Mouse (Mus musculus): ENCODE data around the gene Nr1d1.
A peak's percentile ranks its signal among the peaks of the same experiment; 100 is the strongest.

Gene Nr1d1

DNA sequence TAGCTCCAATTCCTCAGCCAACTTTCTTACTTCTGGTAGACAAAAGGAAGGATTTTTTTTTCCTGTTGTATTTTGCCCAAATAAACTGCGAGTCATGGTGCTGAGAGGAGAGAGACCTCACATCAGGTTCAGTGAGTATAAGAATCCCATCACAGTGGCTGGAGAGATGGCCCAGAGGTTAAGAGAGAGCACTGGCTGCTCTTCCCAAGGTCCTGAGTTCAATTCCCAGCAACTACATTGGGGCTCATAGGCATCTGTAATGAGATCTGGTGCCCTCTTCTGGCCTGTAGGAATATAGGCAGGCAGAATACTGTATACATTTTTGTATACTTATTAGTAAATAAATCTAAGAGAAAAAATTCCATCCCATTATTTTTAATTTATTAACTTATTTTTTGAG is 12.6 kb upstream of the Nr1d1 start:
- no peak for DNase-seq

DNA sequence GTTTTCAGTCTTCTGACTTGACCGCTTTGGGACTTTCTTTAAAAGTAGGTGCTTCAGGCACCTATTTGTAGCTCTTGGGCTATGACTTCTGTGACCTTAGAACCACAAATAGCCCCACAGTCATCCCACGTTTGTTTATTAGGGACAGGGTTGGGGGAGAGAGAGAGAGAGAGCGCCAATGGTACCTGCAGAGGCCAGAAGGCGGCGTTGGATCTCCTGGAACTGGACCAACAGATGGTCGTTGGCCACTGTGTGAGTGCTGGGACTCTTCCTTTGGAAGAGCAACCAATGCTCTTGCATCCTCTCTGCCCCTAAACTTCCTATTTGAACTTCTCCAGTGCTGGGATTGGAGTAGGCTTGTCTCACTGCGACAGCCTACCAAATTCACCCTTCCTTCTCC is 12.1 kb upstream of the Nr1d1 start:
- peak in 1 of 2 experiments; percentile 55 for DNase-seq

DNA sequence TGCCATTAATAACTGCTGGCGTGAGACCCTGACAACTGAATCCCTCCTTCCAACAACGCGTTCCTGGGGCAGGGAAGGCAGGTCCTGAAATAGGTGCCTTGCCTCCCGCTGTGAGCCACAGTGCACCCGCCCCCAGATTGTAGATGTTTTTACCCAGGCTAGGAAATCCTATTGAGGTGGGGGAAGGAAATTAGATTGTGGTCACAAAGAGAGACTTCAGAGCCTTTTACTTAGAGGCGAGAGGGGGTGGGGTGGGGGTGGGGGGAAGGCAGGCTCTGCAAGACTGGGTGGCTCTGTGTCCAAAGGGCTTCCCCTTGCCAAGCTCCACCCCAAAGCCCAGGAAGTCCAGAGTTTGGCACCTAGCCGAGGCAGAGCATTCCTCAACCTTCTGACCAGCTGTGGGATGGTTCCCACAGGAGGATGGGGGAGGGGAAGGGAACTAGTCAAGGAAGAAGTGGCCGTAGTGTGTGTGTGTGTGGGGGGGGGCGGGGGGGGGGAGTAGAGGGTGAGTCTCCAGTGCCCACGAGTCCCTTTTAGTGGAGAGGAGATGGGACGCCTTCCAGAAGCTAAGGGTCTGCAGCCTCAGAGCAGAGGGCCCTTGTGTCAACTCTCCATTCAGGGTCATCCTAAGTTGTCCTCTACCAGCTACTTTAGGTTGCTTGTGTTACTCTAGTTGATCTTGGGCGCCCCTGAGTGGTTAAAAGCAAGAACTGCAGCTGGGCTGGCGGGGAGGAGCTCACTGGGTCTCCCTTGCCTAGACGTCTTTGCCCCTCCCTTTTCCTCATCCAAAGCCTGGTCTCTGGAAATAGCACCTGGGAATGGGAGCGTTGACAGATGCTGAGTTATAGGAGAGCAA is 11.5 kb upstream of the Nr1d1 start:
- peak; percentile 95 to 96 for DNase-seq

DNA sequence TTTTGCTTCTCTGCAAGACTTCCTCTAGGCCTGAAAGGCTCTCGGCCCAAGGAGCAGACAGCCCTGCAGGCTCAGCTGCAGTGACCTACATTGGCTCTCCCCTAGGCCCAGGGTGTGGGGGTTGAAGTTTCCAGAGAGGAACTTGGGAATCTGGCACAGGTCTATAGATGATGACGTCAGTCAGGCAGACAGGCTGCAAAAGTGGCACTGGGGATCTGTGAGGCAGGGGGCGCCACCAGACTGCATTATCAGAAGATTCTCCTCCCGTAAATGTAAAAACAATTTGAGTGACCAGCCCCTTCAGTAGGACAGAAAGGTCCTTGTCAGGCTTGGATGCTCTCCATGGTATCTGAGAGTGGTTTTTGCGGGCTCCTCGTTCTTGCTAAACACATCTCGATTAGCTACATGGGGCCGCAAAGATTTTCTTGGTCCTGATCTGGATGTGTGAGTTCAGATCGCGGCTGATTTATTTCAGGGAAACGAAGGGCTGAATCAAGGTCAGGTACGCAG is 10.7 kb upstream of the Nr1d1 start:
- DNase-seq, result peak; percentile 79 to 85

DNA sequence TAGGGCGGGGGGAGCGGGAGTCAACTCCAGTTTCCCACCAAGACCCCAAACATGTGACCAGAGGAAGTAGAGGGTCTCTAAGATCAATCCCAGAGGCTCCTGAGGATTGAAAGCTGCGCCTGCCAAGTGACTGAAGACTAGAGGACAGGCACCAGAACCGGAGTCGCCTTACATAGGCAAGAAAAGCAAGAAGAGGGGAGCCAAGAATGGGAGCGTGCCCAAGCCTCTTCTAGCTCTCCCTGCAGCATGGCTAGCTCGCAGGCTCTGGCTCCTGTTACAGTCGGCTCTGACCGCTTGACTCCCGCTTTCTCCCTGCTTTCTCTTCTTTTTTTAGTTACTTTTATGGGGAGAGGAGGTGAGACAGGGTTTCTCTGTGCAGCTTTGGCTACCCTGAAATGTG is 10.1 kb upstream of the Nr1d1 start:
- DNase-seq, result peak in 1 of 2 experiments; percentile 56

DNA sequence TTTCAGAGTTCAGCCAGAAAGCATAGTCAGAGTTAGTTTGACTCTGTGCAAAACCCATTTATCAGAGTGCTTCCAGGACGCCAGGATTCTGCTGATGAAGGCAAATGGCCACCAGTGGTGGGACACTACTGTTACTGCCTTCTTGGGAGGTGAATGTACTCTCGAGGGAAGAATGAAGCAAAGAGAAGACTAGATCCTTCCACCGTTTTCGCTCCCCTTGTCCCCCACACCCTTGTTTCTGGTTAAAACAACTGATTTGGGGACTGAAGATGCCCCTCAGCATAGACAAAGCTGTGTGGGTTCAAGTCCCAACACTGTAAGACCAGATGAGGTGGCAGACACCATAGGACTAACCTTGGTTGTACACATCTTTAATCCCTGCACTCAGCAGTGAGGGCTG is 9.0 kb upstream of the Nr1d1 start:
- DNase-seq, result no peak

DNA sequence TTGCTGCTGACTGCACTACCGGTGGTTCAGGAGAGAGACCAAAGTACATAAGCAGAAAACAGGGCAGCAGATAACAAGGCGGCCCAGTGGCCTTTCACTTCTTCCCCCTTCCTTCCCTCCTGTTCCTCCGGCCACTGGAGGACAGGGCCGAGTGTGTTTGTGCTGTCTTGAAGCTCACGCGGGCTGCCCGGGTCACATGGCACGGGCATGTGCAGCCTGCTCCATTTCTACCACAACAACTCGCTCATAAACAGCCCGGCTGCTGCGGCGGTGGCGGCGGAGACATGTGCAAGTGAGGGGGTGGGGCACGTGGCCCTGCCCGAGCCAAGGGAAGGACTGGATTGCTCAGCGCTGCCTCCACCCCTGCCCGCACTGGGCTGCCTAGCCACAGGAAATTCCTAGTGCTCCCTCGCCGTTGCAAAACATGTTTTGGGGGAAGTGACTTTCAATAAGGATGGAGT is 8.1 kb upstream of the Nr1d1 start:
- peak; percentile 97 to 98 for DNase-seq

DNA sequence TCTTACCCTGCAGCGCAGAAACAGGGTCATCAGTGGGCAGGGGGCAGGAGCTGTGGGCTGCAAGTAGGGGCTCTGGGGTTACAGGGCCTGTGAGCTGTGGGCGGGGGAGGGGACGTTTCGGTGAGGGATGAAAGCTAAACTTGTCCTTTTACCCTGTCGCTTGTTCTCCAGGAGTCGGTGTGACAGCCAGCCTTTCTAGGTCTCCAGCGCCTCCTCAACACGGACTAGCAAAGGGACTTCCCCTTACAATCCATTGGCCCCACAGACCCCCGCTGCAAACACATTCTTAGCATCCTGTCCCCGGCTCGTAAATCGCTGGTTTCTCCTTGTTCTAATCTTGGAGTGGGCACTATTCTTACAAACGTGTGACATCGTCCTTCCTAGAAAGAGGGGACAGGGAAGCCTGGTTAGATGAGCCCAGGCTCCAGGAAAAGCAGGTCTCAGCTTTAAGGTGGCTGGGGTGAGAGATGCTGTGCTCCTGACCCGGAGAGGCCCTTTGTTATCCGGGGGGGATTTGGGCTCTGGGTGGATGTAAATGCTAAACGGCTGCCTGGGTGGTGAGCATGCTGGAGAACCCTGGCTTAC is 7.6 kb upstream of the Nr1d1 start:
- DNase-seq, result peak; percentile 65 to 71

DNA sequence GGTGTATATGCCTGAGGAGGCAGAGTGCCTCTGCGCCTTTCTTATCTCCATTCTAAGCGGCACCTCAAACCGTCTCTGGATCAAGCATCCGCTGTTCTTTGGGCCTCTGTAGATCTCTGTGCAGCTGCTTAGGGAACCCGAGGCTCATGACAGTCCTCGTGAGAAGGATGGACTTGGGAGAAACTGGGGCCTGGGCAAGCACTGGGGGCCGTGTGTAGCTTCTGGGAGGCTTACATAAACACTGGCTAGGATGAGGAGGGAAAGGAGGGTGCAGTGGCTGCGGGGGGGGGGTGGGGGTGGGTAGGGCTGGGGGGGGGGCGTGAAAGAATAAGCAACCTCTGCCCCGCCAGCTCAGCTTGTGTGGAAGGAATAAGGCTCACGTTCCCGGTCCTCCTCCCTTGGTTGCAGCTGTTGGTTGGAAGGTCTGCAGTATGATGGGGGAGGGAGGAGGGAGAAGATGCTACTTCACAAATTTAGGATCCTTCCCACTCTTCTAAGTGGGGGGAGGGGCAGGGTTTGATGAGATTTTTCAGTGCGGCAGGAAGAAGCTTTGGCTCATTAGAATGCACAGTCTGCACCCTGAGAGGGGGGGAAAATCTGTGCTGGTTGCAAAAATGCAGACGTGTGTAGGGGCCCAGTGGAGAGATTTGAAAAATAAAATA is 6.8 kb upstream of the Nr1d1 start:
- peak; percentile 46 to 60 for DNase-seq

DNA sequence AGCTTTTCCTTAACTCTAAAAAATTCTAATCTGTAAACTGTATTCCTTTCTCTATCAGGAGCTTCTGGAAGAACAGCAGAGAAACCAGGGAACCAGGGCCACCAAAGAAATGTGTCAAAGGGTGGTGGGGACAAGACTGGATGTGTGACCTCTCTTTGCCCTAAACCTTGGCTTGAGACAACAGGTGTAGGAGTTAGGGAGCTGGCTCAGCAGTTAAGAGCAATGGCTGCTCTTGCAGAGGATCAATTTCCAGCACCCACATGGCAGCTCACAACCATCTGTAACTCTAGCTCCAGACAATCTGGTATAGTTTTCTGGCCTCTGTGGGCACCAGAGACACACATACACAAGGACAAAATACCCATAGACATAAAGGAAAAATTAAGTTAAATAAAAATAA is 2.8 kb upstream of the Nr1d1 start:
- DNase-seq, result no peak

DNA sequence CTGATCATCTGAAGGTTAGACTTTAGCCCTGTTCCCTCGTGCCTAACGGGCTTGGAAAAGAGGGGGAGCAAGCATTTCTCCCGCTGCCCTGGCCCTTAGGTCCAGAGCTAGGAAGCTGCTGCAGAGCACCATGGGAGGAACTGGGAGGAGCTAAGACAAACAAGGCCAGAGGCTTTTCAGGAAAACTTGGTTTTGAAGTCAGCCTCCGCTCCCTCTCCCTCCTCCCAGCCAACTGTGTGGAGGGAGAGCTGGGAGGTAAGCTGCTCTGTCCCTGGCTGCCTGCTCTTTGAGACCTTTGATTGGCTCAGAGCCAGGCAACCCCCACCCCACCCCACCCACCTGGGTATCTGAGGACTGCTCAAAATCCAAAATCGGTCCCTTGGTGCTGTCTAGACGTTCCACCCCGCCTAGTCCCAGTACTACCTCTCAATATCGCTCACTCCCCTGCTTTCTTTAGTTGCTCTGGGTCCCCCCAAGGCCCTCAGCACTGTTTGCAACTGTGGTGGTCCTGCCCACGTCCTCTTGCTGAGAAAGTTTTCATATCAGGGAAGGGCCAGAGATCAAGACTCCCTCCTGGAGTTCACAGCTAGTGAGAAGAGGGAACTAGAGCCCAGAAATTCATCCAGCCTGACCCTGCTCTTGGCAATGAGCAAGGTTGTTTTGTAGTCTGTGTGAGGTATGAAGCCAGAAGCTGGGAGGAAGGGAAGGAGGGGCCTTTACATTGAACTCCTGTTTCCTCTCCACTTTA is 1.9 kb upstream of the Nr1d1 start:
- peak in 1 of 2 experiments; percentile 35 for DNase-seq

DNA sequence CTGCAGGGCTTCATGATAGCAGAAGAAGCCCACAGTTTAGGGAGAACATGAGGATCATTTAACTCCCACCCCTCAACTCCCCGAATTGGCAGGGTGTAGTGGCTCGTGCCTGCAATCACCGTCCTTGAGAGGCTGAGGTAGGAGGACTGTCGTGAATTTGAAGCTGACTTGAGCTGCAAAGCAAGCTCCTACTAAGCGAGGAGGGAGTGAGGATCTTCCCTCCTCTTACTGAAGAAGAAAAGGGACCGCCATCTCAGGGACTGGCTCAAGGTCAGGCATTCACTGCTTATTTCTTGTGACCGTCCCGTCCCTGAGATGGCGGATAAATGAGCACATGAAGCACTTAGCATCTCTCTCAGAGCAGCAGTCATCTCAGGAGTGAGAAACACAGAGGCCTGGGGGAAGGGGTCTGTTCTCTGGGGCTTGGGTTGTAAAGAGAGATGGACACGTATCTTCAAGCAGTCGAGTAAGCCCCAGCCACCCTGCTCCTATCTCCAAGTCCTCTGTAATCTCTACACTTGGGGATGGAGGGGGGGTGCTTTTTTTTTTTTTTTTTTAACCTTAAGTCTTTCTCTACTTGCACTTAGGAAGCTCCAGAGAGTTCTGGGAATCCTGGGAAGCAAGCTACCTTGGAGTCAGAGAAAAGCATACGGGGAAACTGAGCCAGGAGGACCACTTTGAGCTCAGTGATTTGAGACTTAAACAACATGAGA is 1.1 kb upstream of the Nr1d1 start:
- no peak for DNase-seq

DNA sequence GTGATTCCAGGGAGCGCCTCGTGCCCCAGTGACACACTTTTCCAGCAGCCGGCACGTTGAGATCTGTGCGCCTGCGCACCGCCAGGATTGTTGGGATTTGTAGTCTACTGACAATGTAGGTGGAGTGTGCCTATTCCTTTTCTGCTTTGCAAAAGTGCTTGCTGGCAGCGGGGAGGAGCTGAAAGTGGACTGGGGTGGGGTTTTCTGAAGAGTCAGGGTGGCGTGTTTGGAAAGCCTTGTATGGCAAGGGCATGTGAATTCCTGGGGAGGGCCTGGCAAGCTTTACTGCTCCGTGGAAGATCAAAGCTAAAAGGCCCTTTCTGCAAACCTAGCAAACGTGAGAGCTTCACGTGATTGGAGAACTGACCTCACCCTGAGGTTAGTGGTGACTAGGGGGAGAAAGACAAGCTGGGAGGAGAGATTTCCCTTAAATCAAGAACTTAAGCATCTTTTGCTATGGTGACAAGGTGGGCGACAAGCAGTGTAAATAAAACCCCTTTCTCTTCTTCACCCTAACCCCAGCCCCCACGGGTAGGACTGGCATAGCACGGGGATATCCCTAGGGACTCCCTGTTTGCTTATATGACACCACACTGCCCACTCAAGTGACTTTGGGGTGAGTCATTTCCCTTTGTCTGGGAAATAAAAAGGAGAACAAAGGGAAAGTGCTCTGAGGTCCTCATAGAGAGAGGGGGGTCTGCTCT is 367 bp upstream of the Nr1d1 start:
- peak in 1 of 2 experiments; percentile 99 for DNase-seq

DNA sequence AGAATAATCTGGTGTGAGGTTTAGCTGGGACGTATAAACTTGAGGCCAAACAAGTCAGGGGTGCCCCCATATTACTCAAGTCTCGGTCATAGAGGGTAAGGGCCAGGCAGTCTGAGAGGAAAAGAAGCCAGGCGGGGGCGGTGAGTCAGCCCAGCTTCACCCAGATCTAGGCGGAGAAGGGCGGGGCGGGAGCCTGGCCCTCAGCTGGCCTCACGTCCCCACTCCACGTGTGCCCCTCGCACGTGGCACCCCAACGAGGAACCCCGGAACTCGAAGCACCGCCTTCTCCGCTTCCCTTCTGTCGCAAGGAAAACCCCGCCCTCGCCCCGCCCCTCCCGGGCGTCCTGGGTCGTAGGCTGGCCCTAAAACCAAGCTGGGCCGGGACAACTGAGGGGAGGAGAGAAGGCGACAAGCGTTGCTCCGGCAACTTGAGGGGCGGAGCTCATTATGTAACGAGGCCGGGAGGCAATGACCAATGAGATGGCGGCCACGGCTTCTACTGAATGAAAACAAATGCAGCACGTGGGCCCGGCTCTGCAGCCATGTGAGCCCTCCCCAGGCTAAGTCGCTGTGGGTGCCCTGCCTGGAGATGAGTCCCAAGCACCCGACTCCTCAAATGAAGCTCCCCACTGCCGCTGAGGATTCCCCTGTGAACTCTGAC is 1.4 kb downstream of the Nr1d1 start:
- peak; percentile 99 to 100 for DNase-seq

DNA sequence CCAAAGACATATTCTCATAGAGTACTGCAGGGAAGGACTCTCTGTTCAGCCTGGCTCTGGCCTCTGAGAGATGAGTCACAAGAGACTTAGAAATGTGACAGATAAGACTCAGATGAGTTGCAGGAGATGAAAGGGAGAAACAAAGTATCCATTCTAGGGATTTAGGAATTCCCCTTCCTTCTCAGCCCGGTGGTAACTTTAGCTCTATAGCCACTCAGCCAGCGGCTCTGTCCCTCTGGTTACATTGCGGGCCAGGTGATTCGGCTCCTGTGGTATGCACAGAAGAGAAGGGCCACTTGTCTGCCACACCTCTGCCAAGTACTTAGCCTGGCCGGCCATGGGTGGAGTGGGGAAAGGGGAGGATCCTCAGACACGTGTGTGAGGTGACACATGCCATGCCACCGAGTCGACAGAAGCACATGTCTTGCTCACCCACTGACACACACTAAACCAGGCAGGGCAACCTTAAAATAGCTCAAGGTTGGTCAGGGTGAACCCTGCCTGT is 2.4 kb downstream of the Nr1d1 start:
- peak; percentile 67 to 70 for DNase-seq

DNA sequence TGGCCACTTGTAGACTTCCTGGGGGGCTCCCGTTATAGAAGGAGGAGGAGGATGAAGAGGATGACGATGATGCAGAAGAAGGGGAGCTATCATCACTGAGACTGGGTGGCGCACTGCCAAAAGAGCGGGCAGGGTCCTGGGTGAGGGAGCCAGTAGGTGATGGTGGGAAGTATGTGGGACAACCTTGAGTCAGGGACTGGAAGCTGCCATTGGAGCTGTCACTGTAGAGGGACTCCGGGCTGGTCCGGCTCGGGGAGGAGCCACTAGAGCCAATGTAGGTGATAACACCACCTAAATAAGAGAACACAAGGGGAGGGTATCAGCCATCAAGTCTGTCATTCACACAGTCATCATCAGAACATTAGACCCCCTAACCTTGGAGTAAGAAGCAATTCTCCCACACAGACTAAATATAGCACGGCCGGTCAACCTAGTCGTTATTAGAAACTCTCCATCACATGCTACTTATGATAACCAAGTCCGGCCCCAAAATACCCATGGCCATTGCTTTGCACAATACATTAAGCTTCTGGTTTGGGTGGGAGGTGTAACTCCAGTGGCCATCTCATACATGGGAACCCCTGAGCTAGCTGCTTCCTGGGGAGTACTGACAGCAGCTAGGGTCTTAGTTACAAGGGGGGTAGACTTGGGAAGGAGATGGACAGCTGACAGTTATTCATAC is 3.1 kb downstream of the Nr1d1 start:
- DNase-seq, result peak; percentile 49 to 73

DNA sequence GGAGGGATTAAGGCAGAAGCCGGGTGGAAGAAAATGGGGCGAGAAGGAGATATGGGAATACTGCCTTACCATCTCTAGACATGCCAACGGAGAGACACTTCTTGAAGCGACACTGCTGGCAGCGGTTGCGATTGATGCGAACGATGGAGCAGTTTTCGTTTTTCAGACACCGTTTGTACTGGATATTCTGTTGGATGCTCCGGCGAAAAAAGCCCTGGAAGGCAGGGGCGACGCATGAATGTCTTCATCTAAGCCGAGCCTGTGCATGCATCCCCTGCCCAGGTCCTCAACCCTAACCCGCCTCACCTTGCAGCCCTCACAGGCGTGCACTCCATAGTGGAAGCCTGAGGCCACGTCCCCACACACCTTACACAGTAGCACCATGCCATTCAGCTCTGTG is 4.0 kb downstream of the Nr1d1 start:
- DNase-seq, result peak in 1 of 2 experiments; percentile 37

DNA sequence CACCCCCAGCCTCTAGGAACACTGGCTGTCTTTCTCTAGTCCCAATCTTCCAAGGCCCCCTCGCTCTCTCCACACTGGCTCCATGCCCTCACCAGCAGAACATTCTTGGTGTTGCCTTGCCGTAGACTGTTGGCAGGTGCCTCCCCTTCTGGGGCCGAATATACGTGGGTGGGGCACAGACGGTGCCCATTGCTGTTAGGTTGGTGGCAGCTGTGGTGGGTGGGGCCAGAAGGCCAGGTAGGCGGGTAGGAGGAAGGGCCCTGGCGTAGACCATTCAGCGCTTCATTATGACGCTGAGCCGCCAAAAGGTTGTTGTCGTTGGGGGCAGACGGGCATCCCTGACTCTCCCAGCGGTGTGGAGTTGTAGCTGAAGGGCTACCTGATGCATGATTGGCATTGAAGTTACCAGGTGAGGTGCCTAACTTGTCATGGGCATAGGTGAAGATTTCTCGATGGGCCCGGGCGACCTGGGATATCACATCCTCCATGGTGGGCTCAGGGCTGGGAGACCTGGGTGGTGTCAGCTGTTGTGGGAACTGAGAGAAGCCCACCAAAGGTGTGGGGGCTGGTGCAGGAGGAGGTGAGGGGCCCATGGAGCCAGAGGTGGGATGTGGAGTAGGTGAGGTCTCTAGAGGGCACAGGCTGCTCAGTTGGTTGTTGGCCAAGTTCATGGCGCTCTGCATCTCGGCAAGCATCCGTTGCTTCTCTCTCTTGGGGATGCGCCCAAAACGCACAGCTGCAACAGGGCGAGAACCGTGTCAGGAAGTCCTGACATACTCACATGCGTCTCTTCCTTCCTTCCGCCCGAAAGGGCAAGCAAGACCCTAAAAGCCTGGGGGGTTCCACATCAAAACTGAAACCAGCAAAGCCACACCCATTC is 4.8 kb downstream of the Nr1d1 start:
- DNase-seq, result peak; percentile 49 to 53
